Mouse (Mus musculus) gastrocnemius, postnatal 36 days (tissue): ENCODE measurements around the gene Cks1b. TPM values are rescaled to one million over a fixed set of nuclear protein-coding genes. Genes with fewer than 3 reads are reported as not detected.
A peak's percentile ranks its signal among the peaks of the same experiment; 100 is the strongest.

Experiments
- DNase-seq, 2 experiments: peaks; one replicate each; pipeline ENCODE4 v3.0.0; 2022
- intact Hi-C: fragments of 180-260 bp; cut with DNase I; formaldehyde crosslinking; loops from one replicate; pipeline ENCODE4 v1.15.1; 2025
- total RNA-seq, 2 experiments: library from RNA; stranded (reverse); gene quantifications; 2 replicates each; pipeline ENCODE4 v1.2.3; 2021

Cks1b gene
- total RNA-seq, 2 experiments from 2014 or later = 3.4 to 4.8 TPM

DNA sequence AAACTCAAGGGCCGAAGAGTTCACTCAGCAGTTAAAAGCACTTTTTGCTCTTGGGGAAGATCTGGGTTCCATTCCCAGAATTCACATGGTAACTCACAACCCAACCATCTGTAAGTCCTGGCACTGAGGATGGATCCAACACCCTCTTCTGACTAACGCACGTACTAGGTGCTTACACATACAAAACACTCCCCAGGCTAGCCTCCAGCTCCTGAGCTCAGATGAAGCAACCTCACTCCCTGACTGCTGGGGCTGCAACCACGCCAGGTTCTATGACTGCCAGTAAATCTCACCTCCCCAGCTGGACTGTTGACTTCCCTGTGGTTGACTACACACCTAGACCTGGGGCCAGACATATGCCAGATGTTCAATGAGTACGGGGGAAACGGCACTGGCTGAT lies 11.3 kb downstream of the Cks1b start:
- intact Hi-C loops = no loop called here
- no peak for DNase-seq

DNA sequence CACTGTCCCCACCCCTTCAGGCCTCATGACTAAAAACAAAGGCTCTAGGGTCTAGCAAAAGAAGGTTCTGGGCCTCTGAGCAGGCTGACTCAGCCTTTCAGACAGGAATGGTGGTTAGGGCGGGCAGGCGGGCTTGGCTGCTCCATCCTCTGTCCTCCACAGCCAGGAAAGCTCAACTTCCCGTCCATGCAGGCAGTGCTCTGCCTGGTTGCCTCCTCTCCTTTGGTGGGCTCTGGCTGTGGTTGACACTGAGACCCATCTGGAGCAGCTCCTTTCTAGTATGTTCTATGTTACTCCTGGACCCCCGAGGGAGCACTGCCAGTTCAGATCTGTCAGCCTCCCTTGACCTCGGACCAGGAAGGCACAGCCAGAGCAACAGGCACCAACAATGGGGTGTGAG lies 15.5 kb downstream of the Cks1b start, which contains the start of gene Lenep:
Gene Lenep (minus strand): TSS at position 101 of the 400 bp plus-strand sequence.
- DNase-seq = no peak
- intact Hi-C loops = no loop called here

DNA sequence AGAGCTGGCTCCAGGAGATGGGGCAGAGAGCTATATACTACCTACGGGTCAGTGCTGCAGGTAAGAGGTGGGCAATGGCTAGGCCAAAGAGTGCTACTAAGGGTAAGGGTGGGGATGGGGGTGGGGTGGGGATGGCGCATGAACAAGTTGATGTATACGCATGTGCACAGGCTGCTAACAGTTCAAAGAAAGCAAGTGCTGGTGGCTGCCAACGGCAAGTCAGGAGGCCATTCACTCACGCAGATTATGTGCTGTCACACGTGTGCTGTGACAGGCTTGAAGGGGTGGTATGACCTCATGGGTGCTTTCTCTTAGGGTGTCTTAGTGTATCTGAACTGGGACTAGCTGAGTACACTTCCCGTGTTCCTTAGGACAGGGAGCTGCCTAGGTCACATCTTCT lies 16.9 kb downstream of the Cks1b start:
- no peak for DNase-seq
- intact Hi-C loops = no loop called here

DNA sequence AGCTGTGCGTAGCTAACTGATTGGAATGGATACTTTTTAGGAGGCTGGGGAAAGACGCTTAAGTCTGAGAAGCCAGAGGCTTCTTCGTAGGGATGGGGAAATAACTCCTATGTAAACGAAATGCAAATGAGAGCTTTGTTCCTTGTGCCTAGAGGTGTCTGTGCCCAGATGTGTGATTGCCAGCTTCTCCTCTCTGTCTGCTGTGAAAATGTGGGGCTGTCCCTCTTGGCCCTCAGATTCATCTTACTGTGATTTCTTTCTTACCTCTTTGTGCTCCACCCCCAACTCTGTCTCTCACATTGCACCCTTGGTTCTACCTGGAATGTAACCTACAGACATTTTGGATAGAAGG lies 21.6 kb downstream of the Cks1b start:
- intact Hi-C loops = no loop called here
- no peak for DNase-seq

DNA sequence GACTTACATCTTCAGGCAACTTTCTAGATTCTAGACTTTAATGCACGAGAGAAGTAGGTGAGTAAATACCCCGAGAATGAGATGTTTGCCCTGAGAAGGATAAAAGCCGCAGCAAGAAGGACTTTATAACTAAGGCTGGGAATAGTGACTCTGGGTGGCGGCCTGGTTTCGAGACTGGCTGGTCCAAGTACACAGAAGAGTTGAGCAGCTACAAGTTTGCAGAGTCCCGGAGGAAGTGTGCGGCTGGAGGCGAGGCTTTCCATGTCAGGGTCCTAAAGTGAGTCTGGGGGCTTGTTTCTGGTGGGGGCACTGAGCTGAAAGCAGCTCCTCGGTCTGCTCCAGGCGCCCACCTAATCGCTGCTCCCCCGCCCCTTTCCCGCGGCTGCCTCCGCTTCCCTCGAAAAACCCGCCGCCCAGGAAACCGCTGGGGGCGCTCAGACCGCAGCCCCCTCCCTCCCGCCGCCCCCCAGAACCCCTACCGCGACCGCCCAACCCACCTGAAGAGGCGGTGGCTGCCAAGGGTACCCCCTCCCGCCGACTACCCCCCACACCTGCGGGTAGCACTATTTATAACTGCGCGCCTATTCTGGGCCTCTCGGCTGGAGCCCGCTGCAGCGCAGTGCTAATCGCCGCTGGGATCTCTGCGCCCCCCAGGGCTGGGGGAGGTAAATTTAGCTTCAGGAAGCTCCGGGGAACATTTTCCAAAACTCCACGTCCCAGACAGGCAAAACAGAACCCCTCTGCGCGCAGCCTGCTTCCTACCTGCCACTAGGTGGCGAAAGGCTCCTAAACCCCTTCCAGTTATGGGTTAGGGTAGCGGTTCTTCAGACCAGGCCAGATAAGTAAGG lies 22.2 kb downstream of the Cks1b start:
- DNase-seq = peak in 1 of 2 experiments; percentile 63
- intact Hi-C loops = no loop called here

DNA sequence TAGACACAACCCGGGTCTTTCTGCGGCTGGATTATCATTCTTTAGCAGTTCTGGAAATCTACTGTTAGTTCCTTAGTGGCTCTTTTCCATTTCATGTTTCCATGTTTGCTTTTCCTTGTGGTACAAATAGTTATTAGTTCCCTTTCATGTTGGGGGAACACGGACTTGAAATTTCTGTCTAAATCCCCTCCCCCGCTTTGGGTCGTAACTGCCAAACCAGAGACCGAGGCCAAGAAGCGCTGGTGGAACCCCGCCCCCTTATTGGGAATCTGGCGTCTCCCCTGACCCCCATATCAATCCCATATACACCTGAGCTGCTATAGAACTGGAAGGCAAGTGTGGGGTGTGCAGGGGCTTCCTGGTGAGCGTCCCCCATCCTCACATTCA lies 22.8 kb downstream of the Cks1b start:
- DNase-seq = no peak
- intact Hi-C loops = no loop called here

DNA sequence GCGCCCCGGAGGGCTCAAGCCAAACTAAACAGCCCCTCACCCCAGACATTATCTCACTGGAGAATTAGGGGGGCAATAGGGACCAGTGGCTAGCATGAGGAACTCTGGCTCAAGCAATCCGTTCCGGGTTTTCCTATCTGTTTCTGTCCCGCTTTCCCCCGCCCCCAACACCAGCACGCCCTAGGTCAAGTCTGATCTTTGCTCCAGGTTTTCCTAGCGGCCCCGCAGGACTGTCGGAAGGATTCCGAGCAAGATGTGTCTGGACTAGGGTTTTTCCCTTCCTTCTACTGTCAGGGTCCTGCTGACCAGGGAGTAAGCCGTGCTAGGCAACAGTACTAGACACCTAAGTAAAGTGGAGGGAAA lies 23.3 kb downstream of the Cks1b start:
- DNase-seq = peak; percentile 74 to 78
- intact Hi-C loops = loop anchor here (5.0 kb wide), 1 partner anchor 42 kb away; the partner anchor contains the start of gene Pbxip1

DNA sequence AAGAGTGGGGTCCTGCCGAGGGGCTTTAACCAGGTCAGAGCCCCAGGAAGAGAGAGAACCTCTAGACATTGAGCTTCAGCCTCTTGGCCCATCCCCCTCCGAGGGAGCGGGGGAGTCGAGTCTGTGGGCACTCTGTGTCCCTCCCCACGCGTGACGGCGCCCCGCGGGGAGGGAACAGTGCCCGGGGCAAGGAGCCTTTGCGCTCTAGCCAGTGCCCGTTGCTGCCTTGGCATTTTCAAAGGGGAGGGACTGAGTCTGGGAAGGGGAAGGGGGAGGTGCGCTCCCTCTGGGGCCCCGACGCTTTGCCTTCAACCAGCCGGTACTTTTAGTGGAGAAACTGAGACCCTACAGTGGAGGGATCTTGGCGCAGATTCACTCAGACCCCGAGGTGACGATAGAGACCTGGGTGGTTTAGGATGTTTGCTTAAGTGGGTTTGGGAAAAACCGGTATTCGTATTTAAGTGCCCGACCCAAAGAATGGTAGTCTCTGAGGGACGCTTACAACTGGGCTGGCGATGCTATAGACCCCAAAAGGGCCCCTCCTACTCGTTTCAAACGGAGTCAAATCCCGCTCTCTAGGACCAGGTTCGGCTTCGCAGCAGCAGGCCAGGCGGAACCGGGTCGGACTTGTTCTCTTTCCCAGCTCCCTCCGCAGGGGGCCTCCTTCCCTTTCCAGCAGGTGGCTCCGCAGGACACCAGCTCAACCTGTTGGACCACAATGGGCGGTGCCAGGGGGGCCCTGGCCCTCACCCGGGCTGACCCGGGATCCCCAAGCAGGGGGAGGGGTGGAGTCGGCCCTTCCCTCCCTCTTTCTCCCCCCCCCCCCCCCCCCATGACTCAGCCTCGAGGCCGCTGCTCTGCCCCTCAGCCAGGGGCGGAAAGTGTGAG lies 23.9 kb downstream of the Cks1b start, which contains the start of gene Zbtb7b:
Gene Zbtb7b (minus strand): TSS at position 771 of the 888 bp plus-strand sequence.
- intact Hi-C loops = loop anchor here (5.0 kb wide), 1 partner anchor 43 kb away; the partner anchor contains the start of gene Pbxip1
- peak; percentile 75 to 83 for DNase-seq

DNA sequence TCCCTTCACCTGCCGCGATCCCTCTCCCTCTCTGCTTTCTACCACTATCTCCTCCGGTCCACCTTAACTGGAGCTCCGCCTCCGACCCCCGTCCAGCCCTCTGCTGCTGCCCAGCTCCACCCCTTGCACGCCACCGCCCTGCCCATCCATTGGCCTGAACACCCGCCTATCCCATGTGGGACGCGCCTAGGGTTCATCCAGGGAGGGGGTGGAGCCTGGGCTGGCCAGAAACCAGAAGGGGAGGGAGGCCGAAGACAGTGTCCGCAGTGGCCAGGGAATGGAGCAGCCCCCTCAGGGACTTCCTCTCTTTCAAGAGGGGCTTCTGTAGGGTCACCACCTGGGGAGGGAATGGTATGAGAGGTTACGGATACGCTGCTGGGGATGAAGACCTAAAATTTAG lies 24.6 kb downstream of the Cks1b start:
- peak; percentile 98 to 99 for DNase-seq
- intact Hi-C loops = loop anchor here (5.0 kb wide), 1 partner anchor 44 kb away; the partner anchor contains the start of gene Pbxip1

DNA sequence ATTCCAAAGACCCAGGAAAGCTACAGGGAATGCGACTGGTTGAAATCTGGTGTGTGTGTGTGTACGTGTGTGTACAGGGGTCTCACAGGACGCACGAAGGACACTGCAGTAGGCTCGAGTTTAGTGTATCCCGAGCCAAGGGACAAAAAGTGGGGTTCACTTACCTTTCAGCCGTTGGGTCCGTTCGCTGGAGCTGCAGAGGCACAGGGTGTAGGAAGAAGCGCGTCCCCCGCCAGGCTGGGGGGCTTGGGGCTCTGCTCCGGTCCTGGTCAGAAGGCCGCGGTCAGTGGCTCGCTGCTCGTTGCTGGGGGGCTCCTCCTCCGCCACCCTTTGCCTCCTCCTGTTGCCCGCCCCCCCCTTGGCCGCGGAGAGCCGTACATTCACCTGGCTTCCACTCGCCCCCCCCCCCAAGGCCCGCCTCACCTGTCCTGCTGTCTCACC lies 25.3 kb downstream of the Cks1b start:
- intact Hi-C loops = loop anchor here (5.0 kb wide), 1 partner anchor 44 kb away; the partner anchor contains the start of gene Pbxip1
- peak in 1 of 2 experiments; percentile 53 for DNase-seq

DNA sequence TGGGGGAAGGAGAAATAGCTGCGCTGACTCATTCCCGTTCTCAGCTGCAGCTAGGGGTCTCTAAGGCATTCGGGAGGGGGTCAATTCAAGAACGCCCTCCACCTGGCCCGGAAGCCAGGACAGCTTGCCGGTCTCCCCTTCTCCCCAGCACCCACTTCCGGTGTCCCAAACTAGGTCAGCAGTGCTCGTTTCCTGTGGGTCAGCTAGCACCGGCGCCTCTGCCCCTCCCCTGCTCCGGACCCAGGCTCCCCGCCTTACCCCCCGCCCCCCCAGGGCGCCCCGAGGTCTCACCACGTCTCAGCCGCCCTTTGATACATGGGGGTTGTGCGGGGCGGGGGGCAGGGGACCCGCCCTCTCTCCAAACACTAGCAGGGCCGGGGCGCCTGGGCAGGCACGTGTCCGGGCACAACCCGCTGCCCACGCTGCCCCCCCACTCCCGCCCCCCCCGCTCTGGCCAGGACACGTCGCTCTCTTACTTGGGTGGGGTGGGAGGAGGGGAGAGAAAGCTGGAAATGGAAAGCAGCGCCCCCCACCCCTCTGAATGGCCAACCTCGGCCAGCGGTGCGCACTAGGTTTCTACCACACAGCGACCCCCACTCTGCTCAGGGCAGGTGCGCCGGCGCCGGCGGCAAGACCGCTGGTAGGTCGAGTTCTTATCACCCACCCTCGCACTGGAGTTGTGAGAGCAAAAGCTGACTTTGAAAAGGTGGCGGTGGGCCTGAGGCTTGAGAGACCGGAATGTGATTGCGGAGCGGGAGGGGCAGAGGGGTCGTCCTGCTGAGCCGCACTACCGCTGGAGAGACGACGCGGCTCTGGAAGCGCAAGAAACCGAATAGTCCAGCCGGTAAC lies 26.3 kb downstream of the Cks1b start:
- DNase-seq = peak in 1 of 2 experiments; percentile 66
- intact Hi-C loops = loop anchor here (5.0 kb wide), 1 partner anchor 45 kb away; the partner anchor contains the start of gene Pbxip1

DNA sequence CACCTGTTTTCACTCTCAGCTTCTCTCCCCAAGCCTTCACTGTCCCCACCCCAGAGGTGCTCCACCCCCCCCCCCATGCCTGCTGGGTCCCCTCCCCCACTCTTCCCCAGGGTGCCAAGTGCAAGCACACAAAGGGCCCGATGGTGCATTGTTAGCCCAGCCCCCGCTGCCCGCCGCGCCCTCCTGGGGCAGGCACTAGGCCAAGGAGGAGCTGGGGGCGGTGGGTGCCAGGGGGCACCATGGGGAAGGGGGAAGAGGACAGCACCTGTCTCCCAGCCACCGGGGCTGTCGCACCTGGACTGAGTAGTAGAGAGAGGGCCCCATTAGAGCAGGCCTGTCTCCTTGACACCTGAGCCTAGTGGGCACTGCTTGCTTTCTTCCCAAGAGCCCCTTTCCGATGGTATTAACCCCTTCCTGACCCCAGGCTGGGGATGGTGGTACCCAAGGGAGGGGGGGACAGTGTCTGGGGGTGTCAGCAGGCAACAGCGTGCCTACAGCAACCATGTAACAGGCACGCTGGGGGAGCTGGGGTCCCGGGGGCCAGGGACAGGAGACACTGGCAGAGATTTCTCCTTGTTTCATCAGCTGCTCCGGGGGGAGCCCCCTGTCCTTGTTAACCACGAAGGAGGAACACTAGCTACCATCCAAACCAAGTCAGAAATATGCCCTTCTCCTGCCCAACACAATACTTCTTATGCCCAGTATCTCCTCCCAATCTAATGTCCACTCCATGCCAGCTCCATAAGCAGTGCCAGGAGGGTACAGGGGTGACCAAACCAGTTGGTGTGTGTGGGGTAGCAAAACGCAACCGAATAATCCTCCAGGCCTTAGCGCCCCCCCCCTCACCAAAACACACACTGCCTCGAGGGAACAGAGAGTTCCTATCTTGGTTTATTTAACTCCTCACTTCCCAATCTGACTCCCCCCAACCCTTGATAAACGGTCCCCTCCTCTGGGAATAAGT lies 27.2 kb downstream of the Cks1b start:
- intact Hi-C loops = loop anchor here (5.0 kb wide), 1 partner anchor 46 kb away; the partner anchor contains the start of gene Pbxip1
- DNase-seq = no peak

DNA sequence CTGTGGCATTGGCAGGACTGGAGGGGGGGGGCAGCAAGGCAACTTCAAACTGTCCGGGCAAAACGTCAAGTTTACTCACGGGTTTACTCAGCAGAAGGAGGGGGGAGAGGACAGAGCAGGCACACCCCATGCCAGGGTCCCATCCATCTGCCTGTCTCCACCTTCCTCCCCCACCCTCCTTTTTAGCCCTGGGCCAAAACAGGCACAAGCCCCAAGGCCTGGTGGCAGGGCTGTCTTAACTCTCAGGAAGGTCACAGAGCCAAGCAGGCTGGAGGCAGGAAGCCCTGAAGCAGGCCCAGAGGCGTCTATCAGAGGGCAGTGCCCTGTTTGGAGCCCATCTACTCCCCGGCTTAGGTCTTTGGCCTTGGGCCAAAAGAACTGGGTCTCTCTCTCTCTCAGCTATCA lies 28.1 kb downstream of the Cks1b start:
- no peak for DNase-seq
- intact Hi-C loops = loop anchor here (5.0 kb wide), 1 partner anchor 47 kb away; the partner anchor contains the start of gene Pbxip1

DNA sequence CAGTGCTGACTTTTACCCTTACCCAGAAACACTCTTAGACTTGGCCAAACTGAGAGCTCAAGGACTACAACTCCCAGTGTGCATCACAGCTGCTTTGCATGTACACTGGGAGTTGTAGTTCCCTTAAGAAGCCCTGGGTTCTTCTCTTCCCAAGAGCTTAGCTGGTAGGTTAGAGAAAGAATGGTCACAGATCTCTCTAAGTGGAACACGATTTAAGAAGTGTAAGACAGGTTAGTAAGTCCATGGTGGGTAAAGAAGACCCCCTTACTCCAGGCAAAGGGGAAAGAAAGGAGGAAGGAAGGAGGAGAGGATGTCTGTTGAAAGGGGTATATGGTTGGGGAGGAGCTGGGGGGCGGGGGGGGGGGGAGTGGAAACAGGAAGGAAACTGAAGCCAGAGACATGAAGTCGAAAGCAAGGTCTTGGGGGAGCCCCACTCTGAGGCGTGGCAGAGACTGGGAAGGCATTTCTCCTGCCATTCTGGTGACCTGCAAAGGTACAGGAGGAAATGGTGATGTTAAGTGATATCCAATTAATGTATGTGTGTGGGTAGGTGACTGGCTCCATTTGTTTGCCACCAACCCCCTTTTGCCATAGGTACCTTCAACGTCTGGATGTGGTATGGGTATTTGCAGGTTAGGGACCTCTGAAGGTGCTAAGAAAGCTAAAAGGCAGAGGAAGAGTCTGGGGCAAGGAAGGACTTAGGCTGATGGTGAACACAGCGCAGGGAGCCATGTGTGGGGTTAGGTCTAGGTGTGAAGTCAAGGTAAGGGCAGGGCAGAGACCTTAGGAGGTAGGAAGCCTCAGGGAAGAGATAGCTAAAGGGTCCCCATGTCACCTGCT lies 29.1 kb downstream of the Cks1b start:
- intact Hi-C loops = no loop called here
- DNase-seq = no peak

DNA sequence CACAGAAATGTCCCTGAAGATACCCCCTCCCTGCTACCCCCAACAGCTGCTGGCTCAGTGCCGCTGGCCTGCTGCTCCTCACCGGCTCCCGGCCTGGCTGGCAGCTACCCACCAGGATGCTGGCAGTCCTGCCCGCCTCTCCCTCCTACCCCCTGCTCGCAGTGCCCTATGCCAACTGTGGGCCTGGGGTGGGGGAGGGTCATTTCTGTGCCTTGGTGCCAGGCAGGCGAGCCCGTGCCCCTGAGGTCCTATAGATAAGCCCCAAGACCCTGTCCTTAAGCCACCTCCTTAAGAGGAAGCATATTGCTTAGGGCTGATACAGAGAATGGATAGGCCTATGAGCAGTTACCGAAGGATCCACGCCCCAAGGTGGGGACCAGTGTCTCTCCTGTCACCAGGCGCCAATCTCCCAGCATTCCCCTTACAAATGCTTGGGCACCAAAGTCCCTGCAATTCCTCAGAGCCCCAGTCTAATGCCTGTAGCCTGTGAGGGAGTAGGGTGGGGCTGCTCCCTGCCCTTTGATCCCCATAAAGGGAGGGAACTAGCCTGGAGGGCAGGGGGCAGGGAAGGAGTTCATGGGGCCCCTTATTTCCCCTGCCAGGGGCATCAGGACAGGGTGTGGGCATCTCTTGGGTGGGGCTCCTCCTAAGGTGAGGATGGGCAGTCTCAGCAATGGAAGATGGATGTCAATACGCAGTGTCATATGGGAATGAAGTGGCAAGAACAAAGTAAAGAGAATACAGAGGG lies 29.9 kb downstream of the Cks1b start:
- intact Hi-C loops = no loop called here
- DNase-seq = peak; percentile 52 to 66

DNA sequence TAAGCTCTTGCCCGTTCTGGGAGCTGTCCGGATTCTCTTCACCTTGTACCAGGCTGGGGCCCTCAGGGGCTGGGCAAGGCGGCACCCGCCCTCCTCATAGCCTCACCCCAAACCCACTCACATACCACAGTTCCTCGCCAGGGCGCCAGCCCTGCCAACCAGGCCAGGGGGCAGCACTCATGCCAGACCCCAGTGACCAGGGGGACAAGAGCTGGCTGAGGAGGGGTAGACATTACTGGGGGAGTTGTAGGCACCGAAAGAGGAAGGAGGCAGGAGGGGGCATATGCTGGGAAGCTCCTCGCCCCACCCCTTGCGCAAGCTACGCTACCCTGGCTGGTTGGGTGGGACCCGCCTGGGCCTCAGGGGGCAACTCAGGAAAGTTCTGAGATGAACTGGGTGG lies 30.6 kb downstream of the Cks1b start:
- intact Hi-C loops = no loop called here
- DNase-seq = no peak
